10 mouse cellular contexts compared by ENCODE assay signal in the genomic region with DNA sequence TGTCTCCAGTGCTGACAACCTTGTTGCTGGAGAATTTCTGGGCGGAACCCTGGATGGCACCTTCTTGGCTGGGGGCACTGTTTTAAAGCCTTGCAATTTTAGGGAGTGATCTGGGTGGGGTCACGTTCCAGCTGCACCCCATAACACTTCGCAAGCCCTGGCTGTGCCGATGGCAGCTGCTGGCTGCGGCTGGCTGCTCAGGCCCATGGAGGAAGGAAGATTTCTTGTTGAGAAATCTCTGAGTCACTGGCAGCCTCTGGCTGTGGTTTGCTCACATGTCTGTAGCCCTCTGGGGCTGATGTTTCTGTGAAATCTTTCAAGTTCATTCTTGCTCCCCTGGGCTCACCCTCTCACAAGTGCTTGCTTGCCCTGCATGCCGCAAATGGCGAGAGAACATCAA. TPM values are rescaled to one million over a fixed set of nuclear protein-coding genes. Genes with fewer than 3 reads are reported as not detected.
DNase-seq lines count a peak whose midpoint lies in the region; ATAC-seq lines count a peak whose summit lies in the region.
"Had no signal": no experiment of that assay in that cellular context is flagged by ENCODE, and none has a peak within 500 bp of the region (broad histone marks: within the 10 kb centered on the region; RNA-seq: fewer than 3 reads in every experiment).

No protein-coding gene starts in this region.

- H3K27me3 ChIP-seq in intestine, embryonic 16.5 days (replicated peaks; ENCODE audit: control insufficient read depth, insufficient read depth, low read length): no peaks in the 10 kb centered on the region

- no peak overlapping the region for H3K4me2 ChIP-seq in intestine, embryonic 16.5 days (ENCODE audit: low read depth, low read length)

- DNase-seq in layer of hippocampus, adult 11-12 months (ENCODE audit: low spot score): peak; percentile 21
- no peak for DNase-seq in layer of hippocampus, postnatal 10 days (ENCODE audit: low spot score in 2 of 2)
- DNase-seq in NIH3T3 (ENCODE audit: low read depth): peak; percentile 91
- peak; percentile 37 to 62 for DNase-seq in monocyte, adult 2 months (ENCODE audit: low read depth in 1 of 2, low spot score in 2 of 2)
- no peak for DNase-seq in right cerebral cortex, postnatal 4 days
- no peak for DNase-seq in cerebellum, adult 11-12 months
- DNase-seq: cerebellum, postnatal 25 days; kidney, adult 18-20 months had no signal

- H3K9ac ChIP-seq in intestine, embryonic 16.5 days (ENCODE audit: low read depth, low read length): no peak overlapping the region

- no peaks in the 10 kb centered on the region for H3K4me1 ChIP-seq in intestine, embryonic 16.5 days (ENCODE audit: control insufficient read depth, insufficient read depth, low read length)

- H3K4me3 ChIP-seq in intestine, embryonic 16.5 days (ENCODE audit: low read length): no peak overlapping the region

- no peaks in the 10 kb centered on the region for H3K36me3 ChIP-seq in intestine, embryonic 16.5 days (ENCODE audit: control insufficient read depth, insufficient read depth, low read length)

- peak; percentile 74 for ATAC-seq in common myeloid progenitor, adult 5-6 weeks (replicated peaks; ENCODE audit: low read depth, poor library complexity, severe bottlenecking)
- no peak for ATAC-seq in intestine, embryonic 16.5 days

- 74% methylated on average over 7 of the region's 7 CpGs for WGBS in intestine, embryonic 16.5 days

- H3K9me3 ChIP-seq in intestine, embryonic 16.5 days (ENCODE audit: control insufficient read depth, low read length): no peaks in the 10 kb centered on the region

- no peak overlapping the region for H3K27ac ChIP-seq in intestine, embryonic 16.5 days (ENCODE audit: low read length)

RNA-seq across cellular contexts. Expression of a gene that starts 47.9 kb away (rescaled TPM):
- 1 to 10 TPM; 7.7 to 8.6 TPM for total RNA-seq in layer of hippocampus, postnatal 10 days (2021)
- not detected in 2 replicates for total RNA-seq in common myeloid progenitor, adult 5-6 weeks (2017)
- polyA plus RNA-seq in intestine, embryonic 16.5 days (2015; fragmentation: Nextera tagmentation; extraction: Ambion mirVana): 1.5 and 1.8 TPM in 2 replicates

Comparison
In these comparisons a context has a peak if more than half of its experiments do, and no peak if none do; other contexts are left out.
1. DNase-seq: peak in layer of hippocampus, adult 11-12 months (single experiment), NIH3T3 (single experiment) and monocyte, adult 2 months (2 of 2); none in layer of hippocampus, postnatal 10 days (0 of 2), right cerebral cortex, postnatal 4 days (single experiment) and cerebellum, adult 11-12 months (single experiment).